Mouse (Mus musculus): ENCODE measurements around the gene Jag1. TPM values are rescaled to one million over a fixed set of nuclear protein-coding genes. Genes with fewer than 3 reads are reported as not detected.

Jag1 gene
- polyA plus RNA-seq, 1 experiment from 2014 or later, result 18.4 TPM

DNA sequence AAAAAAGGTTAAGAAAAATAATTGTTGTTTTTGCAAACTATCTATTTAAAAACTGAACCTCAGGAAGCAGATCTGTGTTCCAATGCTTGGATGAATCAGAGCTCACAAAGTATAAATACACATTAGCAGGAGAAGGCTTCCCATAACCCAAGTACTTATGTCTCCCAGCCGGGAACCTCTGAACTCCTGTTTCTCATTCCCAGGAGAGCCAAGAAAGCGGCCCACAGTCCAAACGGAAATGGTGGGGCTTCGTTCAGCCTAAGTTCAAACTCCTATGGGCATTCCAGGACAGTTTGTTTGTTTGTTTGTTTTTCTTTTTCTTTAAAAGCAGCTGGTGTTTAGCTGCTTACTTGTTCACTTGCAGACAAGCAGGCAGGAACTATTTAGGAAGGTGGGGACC, 37.7 kb downstream of the Jag1 start:
- no peak overlapping the region for H3K4me3 ChIP-seq
- H3K36me3 ChIP-seq (replicated peaks), result peaks cover 21% of the 10 kb centered on the region
- DNase-seq (ENCODE audit: low spot score), result no peak
- no peak overlapping the region for H3K27ac ChIP-seq (replicated peaks)
- 51% methylated on average over 4 of the region's 4 CpGs for WGBS
- H3K27me3 ChIP-seq (replicated peaks; ENCODE audit: low read depth, poor library complexity, severe bottlenecking), result peaks cover 1% of the 10 kb centered on the region; the same call in 1 of the 2 replicates
- peaks cover 48% of the 10 kb centered on the region for H3K4me1 ChIP-seq
- H3K9me3 ChIP-seq, result no peaks in the 10 kb centered on the region

DNA sequence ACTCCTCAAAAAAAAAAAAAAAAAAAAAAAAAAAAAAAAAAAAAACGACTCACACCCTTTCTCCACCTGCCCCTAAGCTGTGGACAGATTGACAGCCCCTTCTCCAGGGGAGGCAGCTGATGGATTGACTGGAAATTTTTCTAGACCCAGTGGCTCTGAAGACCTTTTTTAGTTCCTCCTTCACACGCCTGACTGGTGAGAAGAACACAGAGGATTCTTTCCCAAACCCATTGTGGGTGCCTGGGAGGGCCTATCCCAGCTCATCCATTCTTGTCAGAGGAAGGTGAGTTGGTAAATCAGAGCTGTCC, 42.2 kb downstream of the Jag1 start:
- H3K4me3 ChIP-seq, result no peak overlapping the region
- H3K36me3 ChIP-seq (replicated peaks), result no peaks in the 10 kb centered on the region
- peaks cover 45% of the 10 kb centered on the region for H3K4me1 ChIP-seq
- no peak overlapping the region; the same call in 1 of the 2 replicates for H3K27ac ChIP-seq (replicated peaks)
- H3K27me3 ChIP-seq (replicated peaks; ENCODE audit: low read depth, poor library complexity, severe bottlenecking), result no peaks in the 10 kb centered on the region
- DNase-seq (ENCODE audit: low spot score), result no peak
- 9% methylated on average over 2 of the region's 2 CpGs for WGBS
- no peaks in the 10 kb centered on the region for H3K9me3 ChIP-seq

DNA sequence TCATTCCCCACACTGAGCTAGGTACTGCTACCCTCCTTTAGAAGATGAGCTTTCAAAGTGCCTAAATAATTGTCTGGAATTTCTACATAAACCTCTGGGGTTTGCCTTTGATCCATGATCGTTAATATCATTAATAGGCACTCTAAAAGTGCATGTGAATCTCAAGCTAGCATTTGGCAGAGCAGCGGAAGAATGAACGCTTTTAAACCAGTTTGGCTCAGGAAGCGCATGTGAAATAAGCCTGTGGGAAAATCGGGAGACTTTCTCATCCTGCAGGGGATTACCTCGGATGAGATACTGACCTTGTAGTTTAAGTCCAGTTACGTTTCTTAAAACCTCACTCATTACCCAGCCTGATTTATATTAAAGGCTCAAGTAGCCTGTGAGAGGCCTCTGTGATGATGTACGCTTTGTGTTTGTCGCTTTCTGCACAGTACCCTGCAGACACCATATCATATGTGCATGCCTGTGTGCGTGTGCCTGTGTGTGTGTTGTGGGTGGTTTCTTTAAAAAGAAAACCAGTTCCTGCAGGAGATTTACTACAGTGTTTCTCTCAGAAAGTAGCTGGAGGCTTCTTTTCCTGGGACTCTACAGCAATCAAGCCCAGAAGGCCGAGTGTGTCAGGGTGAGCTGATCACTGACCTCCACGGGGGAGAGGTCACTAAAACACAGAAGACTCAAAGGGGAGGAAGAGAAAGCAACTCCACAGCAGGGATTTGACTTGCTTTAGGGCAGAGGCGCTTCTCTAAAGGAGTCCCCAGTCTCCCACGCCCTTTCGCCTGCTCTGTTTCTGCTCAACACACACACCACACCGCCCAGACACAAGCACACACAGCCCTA, 42.8 kb downstream of the Jag1 start:
- peaks cover 39% of the 10 kb centered on the region for H3K4me1 ChIP-seq
- WGBS, result 24% methylated on average over 16 of the region's 16 CpGs
- peak overlapping the region; percentile 10; the same call in 1 of the 2 replicates for H3K27ac ChIP-seq (replicated peaks)
- H3K27me3 ChIP-seq (replicated peaks; ENCODE audit: low read depth, poor library complexity, severe bottlenecking), result no peaks in the 10 kb centered on the region
- peaks cover 3% of the 10 kb centered on the region; the same call in 1 of the 2 replicates for H3K36me3 ChIP-seq (replicated peaks)
- peak; percentile 34 for DNase-seq (ENCODE audit: low spot score)
- H3K4me3 ChIP-seq, result no peak overlapping the region
- no peaks in the 10 kb centered on the region for H3K9me3 ChIP-seq

DNA sequence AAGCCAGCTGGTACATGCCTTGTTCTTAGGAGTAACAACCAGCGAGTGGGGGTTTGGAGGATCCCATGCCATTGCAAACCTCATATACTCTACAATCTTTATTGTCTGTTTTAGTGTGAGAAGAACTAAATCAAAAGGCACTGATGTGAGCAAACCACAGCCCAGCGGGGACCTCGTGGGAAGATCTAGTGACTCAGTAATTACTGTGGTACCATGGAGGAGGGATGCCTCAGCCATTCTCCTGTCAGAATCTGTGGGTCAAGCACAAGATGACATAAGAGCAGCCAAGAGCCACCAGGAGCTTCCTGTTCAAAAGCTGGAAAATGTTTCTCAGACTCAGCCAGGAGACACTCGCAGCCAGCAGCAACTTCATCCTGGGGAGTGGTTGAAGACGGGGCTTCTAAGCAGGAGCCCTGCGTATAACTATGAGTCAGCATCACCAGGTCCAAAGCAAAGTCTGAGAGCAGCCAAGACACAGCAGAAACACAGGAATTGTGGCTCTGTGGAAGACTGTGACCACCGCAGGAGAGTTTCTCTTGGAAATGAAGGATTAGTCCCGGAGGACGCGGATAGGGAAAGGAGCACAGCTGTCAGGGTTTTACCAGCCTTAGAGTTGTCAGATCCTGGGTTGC, 48.8 kb downstream of the Jag1 start:
- no peak for DNase-seq (ENCODE audit: low spot score)
- WGBS, result 86% methylated on average over 10 of the region's 10 CpGs
- H3K9me3 ChIP-seq, result no peaks in the 10 kb centered on the region
- H3K27me3 ChIP-seq (replicated peaks; ENCODE audit: low read depth, poor library complexity, severe bottlenecking), result no peaks in the 10 kb centered on the region
- peaks cover 10% of the 10 kb centered on the region; the same call in 1 of the 2 replicates for H3K36me3 ChIP-seq (replicated peaks)
- H3K27ac ChIP-seq (replicated peaks), result no peak overlapping the region; the same call in 1 of the 2 replicates
- H3K4me1 ChIP-seq, result peaks cover 42% of the 10 kb centered on the region
- no peak overlapping the region for H3K4me3 ChIP-seq

DNA sequence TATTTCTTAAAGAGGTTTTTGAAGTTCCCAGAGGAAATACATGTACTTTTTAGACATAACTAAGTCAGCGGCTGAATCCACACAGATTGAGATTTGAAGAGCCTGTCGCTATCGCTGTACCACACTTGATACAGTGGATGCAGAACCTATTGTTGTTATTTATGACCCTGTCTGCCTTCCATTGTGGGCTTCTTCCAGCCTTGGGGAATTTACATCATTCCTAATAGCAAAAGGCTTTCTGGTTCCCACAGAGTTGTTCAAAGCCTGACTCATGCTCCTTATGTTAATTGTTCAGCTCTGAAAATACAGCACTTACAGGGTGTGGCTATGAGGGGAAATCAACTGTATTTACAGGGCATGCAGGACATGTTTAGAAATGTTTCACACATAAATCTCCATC, 51.9 kb downstream of the Jag1 start:
- Histone ChIP-seq H3K36me3 (replicated peaks) (peaks cover 10% of the 10 kb centered on the region; the same call in 1 of the 2 replicates), H3K27me3 (replicated peaks; ENCODE audit: low read depth, poor library complexity, severe bottlenecking) (no peaks in the 10 kb centered on the region), H3K4me3 (no peak overlapping the region), H3K9me3 (no peaks in the 10 kb centered on the region), H3K27ac (replicated peaks) (no peak overlapping the region), H3K4me1 (peaks cover 38% of the 10 kb centered on the region)
- DNase-seq (ENCODE audit: low spot score), result no peak
- WGBS, result 85% methylated on average over 3 of the region's 3 CpGs

DNA sequence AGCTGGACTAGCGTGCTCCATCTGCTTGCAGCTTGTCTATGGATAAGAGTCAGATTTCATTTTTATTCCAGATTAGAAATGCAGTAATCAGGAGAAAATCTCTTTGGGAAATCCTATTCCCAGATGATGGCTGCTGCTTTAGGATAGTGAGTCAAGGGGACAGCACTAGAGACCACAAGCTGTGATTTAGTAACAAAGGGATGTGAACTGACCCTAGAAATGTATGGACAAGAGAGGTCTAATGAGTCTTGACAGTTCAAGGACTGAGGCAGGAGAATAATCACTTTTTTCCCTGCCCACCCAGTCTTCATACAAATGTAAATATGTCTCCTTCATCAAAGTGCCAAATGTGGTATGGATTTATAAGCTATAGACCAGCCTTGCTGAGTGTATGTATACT, 52.6 kb downstream of the Jag1 start:
- H3K27me3 ChIP-seq (replicated peaks; ENCODE audit: low read depth, poor library complexity, severe bottlenecking), result no peaks in the 10 kb centered on the region
- no peak overlapping the region for H3K27ac ChIP-seq (replicated peaks)
- H3K4me3 ChIP-seq, result no peak overlapping the region
- H3K4me1 ChIP-seq, result peaks cover 38% of the 10 kb centered on the region
- no peaks in the 10 kb centered on the region for H3K9me3 ChIP-seq
- peaks cover 9% of the 10 kb centered on the region; the same call in 1 of the 2 replicates for H3K36me3 ChIP-seq (replicated peaks)
- no peak for DNase-seq (ENCODE audit: low spot score)
- 69% methylated on average over 1 of the region's 1 CpGs for WGBS

DNA sequence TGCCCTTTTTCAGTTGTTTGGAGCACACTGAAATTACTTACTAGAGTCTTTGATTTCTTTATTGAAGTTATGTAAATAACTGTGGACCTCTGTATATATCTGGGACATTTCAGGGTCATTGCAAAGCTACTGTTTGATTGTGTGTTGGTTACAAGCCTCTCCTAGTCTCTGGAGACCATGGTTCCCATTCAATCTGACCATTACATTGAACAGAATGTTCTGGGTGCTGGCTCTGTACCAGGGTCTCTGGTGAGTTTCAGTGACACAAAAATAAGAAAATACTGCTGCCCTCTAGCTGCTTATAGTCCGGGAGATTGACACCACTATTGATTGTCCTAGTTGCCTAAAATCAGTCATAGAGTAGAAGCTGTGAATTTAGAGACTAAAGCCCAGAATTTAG, 66.5 kb downstream of the Jag1 start:
- DNase-seq (ENCODE audit: low spot score), result no peak
- Histone ChIP-seq H3K27ac (replicated peaks) (no peak overlapping the region), H3K27me3 (replicated peaks; ENCODE audit: low read depth, poor library complexity, severe bottlenecking) (no peaks in the 10 kb centered on the region), H3K36me3 (replicated peaks) (peaks cover 7% of the 10 kb centered on the region), H3K4me3 (no peak overlapping the region), H3K9me3 (no peaks in the 10 kb centered on the region; the same call in 1 of the 2 replicates), H3K4me1 (no peaks in the 10 kb centered on the region)
- WGBS, result 79% methylated on average over 1 of the region's 1 CpGs

DNA sequence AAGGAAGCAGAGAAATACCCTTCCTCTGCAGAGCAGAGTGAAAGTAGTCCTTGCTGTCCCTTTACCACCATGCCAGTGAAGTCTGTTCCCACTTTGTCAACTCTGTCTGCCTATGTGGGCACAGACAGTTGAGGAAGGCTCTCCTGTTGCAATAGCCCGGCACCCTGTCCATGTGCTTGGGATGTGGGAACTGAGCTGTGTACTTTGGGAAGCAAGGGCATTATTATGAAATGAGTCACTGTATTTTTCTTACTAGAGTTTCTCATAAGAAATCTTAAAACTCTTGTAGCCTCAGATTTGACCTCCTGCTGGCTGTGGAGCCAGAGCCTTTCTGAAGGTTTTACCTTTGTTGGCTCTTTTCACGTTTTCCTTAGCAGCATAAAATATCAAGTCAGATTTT, 67.1 kb downstream of the Jag1 start:
- Histone ChIP-seq H3K27me3 (replicated peaks; ENCODE audit: low read depth, poor library complexity, severe bottlenecking) (no peaks in the 10 kb centered on the region), H3K36me3 (replicated peaks) (peaks cover 7% of the 10 kb centered on the region), H3K27ac (replicated peaks) (no peak overlapping the region), H3K9me3 (no peaks in the 10 kb centered on the region; the same call in 1 of the 2 replicates), H3K4me1 (no peaks in the 10 kb centered on the region), H3K4me3 (no peak overlapping the region)
- DNase-seq (ENCODE audit: low spot score), result no peak
- WGBS, result 82% methylated on average over 2 of the region's 2 CpGs

DNA sequence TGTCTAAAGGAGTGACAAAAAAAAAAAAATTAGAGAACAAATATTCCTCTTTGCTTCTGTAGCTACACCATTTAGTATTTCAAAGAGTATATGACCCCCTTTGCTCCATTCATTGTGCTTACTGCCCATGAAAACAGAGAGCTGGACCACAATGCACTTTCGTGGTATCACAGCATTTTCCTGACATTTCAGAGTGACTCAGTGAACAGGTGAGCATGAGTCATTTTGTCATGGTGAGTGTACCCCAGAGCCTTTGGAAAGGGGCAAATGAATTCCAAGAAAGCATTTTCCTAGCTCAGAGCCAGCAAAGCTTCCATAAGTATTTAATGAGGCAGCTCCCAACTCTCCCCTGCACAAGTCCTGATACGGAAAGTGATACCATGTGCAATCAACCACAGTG, 72.3 kb downstream of the Jag1 start:
- H3K9me3 ChIP-seq, result no peaks in the 10 kb centered on the region
- H3K36me3 ChIP-seq (replicated peaks), result peaks cover 4% of the 10 kb centered on the region
- no peak for DNase-seq (ENCODE audit: low spot score)
- H3K27me3 ChIP-seq (replicated peaks; ENCODE audit: low read depth, poor library complexity, severe bottlenecking), result no peaks in the 10 kb centered on the region
- no peak overlapping the region for H3K4me3 ChIP-seq
- H3K4me1 ChIP-seq, result no peaks in the 10 kb centered on the region
- H3K27ac ChIP-seq (replicated peaks), result no peak overlapping the region
- WGBS, result 86% methylated on average over 2 of the region's 2 CpGs

Other genes starting within 250 kb of the Jag1 start
- gene AL731706.2, start 231.0 kb downstream of the Jag1 start, polyA plus RNA-seq (2016; fragmentation: Nextera tagmentation; extraction: Ambion mirVana), result 24.9 and 37.9 TPM in 2 replicates
- gene Slx4ip, start 225.4 kb downstream of the Jag1 start, polyA plus RNA-seq (2016; fragmentation: Nextera tagmentation; extraction: Ambion mirVana), result 7.3 and 8.4 TPM in 2 replicates
- gene AL731706.1, start 225.3 kb downstream of the Jag1 start, polyA plus RNA-seq (2016; fragmentation: Nextera tagmentation; extraction: Ambion mirVana), result 23.5 and 27.6 TPM in 2 replicates
- 15.5 TPM in 2 replicates for gene Mkks, start 225.3 kb downstream of the Jag1 start, polyA plus RNA-seq (2016; fragmentation: Nextera tagmentation; extraction: Ambion mirVana)

Data from embryonic facial prominence, embryonic 10.5 days (tissue).